Mouse (Mus musculus): ENCODE results near the gene D630036H23Rik. TPM values are rescaled to one million over a fixed set of nuclear protein-coding genes. Genes with fewer than 3 reads are reported as not detected.

D630036H23Rik gene
- 2.6 and 2.9 TPM in 2 replicates for polyA plus RNA-seq (2021; fragmentation: Nextera tagmentation)
- long read RNA-seq, experiment 1, transcript D630036H23Rik-201 (1 exons, 940 nt): major isoform, 6 of 6 reads
- long read RNA-seq, experiment 1, partial matches to known transcripts: 0 of 6 reads
- long read RNA-seq, experiment 1, other reads (novel, unspliced or antisense): 0 of 6 reads
- long read RNA-seq, experiment 2, partial matches to known transcripts: 0 of 4 reads
- long read RNA-seq, experiment 2, other reads (novel, unspliced or antisense): 0 of 4 reads

DNA sequence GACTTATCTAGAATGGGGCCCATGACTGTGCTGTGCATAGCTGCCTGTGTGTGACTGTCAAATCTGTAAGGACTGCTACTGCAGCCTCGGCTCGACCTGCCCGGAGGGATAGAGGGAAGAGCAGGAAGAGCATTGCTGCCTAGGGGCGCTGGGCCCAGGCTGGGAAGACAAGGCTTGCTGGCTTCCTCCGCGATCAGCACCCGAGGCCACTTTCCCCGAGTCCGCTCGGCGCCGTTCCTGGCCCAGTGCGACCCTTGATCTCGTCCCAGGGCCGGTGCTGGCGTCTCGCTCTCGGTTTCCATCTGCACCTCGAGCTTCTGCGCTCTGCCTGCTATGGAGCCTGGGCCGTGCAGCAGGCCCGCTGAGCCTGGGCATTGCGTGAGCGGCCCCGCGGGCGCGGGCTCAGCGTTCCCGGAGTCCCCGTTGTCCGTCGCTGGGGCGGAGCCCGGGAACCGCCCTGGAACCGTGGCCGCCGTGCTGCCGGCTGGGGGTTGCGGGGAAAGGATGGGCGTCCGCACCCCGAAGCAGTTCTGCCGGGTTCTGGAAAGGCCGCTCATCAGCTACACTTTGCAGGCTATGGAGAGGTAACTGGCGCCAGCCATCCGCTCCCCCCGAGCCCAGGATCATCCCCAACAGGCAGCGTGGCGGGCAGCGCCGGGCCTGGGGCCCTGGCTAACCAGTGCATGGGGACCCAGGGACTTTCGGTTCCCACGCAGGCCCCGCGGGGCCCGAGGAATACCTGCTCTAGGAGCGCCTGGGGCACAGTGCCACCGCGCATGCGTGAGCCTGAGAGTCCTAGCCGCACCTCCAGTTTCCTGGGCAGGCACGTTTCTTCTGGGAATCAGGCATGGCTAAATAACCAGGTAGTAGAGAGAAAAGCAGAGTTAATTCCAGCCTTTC is at the start of gene D630036H23Rik, which contains the start of gene Ispd:
Gene D630036H23Rik (minus strand): TSS at position 741 of the 900 bp plus-strand sequence.
Gene Ispd (plus strand): TSS at position 10 of the 900 bp plus-strand sequence.

Other genes starting within 250 kb of the D630036H23Rik start
- 30.9 and 37.6 TPM in 2 replicates for gene Ankmy2, start 225.1 kb downstream of the D630036H23Rik start, polyA plus RNA-seq (2021; fragmentation: Nextera tagmentation)
- 27.1 and 29.4 TPM in 2 replicates for gene Bzw2, start 224.1 kb downstream of the D630036H23Rik start, polyA plus RNA-seq (2021; fragmentation: Nextera tagmentation)
- not detected in 2 replicates for gene Lrrc72, start 128.8 kb downstream of the D630036H23Rik start, polyA plus RNA-seq (2021; fragmentation: Nextera tagmentation)
- 0.68 and 0.83 TPM in 2 replicates for gene Sostdc1, start 68.0 kb downstream of the D630036H23Rik start, polyA plus RNA-seq (2021; fragmentation: Nextera tagmentation)
- gene Ispd, start 731 bp downstream of the D630036H23Rik start, polyA plus RNA-seq (2021; fragmentation: Nextera tagmentation): 8.7 and 10.1 TPM in 2 replicates